Mouse (Mus musculus) ES-Bruce4 (cell line): ENCODE data around the gene Itga4. TPM values are rescaled to one million over a fixed set of nuclear protein-coding genes. Genes with fewer than 3 reads are reported as not detected.

ENCODE experiments used
- H3K27ac ChIP-seq: 2 replicates; pipeline ENCODE4 v1.5.1; 2012; ENCODE audit warnings: low read length, inconsistent platforms; ENCODE audit not compliant: insufficient read depth
- H3K27me3 ChIP-seq: 2 replicates; pipeline ENCODE4 v1.6.1; 2012; ENCODE audit warnings: mild to moderate bottlenecking, low read length, inconsistent platforms; ENCODE audit not compliant: control insufficient read depth, poor library complexity, insufficient read depth, severe bottlenecking
- H3K36me3 ChIP-seq: 2 replicates; pipeline ENCODE4 v1.6.1; 2012; ENCODE audit warnings: inconsistent platforms, mild to moderate bottlenecking, low read length, moderate library complexity; ENCODE audit not compliant: control insufficient read depth, poor library complexity, insufficient read depth, severe bottlenecking
- H3K4me1 ChIP-seq: one replicate; pipeline ENCODE4 v1.8.1; 2011; ENCODE audit warnings: low read length; ENCODE audit not compliant: control insufficient read depth, insufficient read depth
- H3K4me3 ChIP-seq: 2 replicates; pipeline ENCODE4 v1.5.1; 2011; ENCODE audit warnings: low read depth, mild to moderate bottlenecking, low read length
- H3K9ac ChIP-seq: 2 replicates; pipeline ENCODE4 v1.6.1; 2012; ENCODE audit warnings: low read depth, mild to moderate bottlenecking, inconsistent platforms; ENCODE audit not compliant: poor library complexity, severe bottlenecking
- H3K9me3 ChIP-seq: replicated peaks from 2 replicates; pipeline ENCODE4 v1.6.1; 2012; ENCODE audit warnings: mild to moderate bottlenecking, low read length, inconsistent platforms; ENCODE audit not compliant: control insufficient read depth, poor library complexity, insufficient read depth, severe bottlenecking
- CTCF ChIP-seq: IDR thresholded peaks from one replicate; pipeline ENCODE4 v1.8.1; 2011; ENCODE audit warnings: low read depth, low read length
- EP300 ChIP-seq: IDR thresholded peaks from 2 replicates; pipeline ENCODE4 v1.6.1; 2011; ENCODE audit warnings: low read depth, low read length; ENCODE audit not compliant: insufficient read depth
- POLR2A ChIP-seq: IDR thresholded peaks from one replicate; pipeline ENCODE4 v1.8.1; 2011; ENCODE audit warnings: low read length; ENCODE audit not compliant: insufficient read depth
- polyA plus RNA-seq: library from polyadenylated mRNA; stranded (reverse); fragments of >200 nt; gene quantifications from 2 replicates; pipeline ENCODE4 v1.2.4, GENCODE M21; 2011; ENCODE audit warnings: low read depth; ENCODE audit not compliant: missing spikeins, insufficient read depth, insufficient read length

The Itga4 gene
- 0.24 and 0.41 TPM in 2 replicates for polyA plus RNA-seq

GRCm38 (mm10) chr2:79255192-79256000 lies at the start of gene Itga4:
Itga4 (plus strand) TSS chr2:79255426.
- H3K9ac ChIP-seq: no peak within 1 kb of the TSS
- no peak within 1 kb of the TSS for H3K27ac ChIP-seq
- no peaks in the 10 kb centered on the region for H3K9me3 ChIP-seq
- TF ChIP-seq POLR2A (no peak), EP300 (no peak), CTCF (peak; percentile 62)
- no peaks in the 10 kb centered on the region for H3K4me1 ChIP-seq
- peak within 1 kb of the TSS; percentile 57 for H3K4me3 ChIP-seq
- H3K36me3 ChIP-seq: no peaks in the 10 kb centered on the region
- no peaks in the 10 kb centered on the region; the same call in 1 of the 2 replicates for H3K27me3 ChIP-seq

GRCm38 (mm10) chr2:79206191-79206755 lies 49.0 kb upstream of the Itga4 start:
- Histone ChIP-seq H3K4me3 (no peak overlapping the region), H3K9me3 (no peaks in the 10 kb centered on the region), H3K36me3 (no peaks in the 10 kb centered on the region), H3K27me3 (no peaks in the 10 kb centered on the region), H3K4me1 (no peaks in the 10 kb centered on the region), H3K27ac (no peak overlapping the region), H3K9ac (no peak overlapping the region)
- TF ChIP-seq CTCF (no peak), EP300 (no peak), POLR2A (no peak)

GRCm38 (mm10) chr2:79214982-79215381 lies 40.2 kb upstream of the Itga4 start:
- Histone ChIP-seq H3K9me3 (no peaks in the 10 kb centered on the region), H3K27me3 (no peaks in the 10 kb centered on the region), H3K36me3 (no peaks in the 10 kb centered on the region), H3K4me1 (no peaks in the 10 kb centered on the region), H3K9ac (no peak overlapping the region), H3K27ac (no peak overlapping the region), H3K4me3 (no peak overlapping the region)
- no peak for TF ChIP-seq CTCF
- no peak for TF ChIP-seq EP300
- TF ChIP-seq POLR2A: no peak

- Histone ChIP-seq H3K36me3 (no peaks in the 10 kb centered on the region), H3K9ac (no peak overlapping the region), H3K4me3 (no peak overlapping the region), H3K4me1 (no peaks in the 10 kb centered on the region), H3K27me3 (no peaks in the 10 kb centered on the region), H3K27ac (no peak overlapping the region), H3K9me3 (no peaks in the 10 kb centered on the region)
- TF ChIP-seq POLR2A (no peak), CTCF (no peak), EP300 (no peak)
These were observed 39.7 kb upstream of the Itga4 start for GRCm38 (mm10) chr2:79215479-79215878.

- TF ChIP-seq EP300: no peak
- TF ChIP-seq POLR2A: no peak
- TF ChIP-seq CTCF: no peak
- Histone ChIP-seq H3K9me3 (no peaks in the 10 kb centered on the region), H3K27me3 (no peaks in the 10 kb centered on the region), H3K36me3 (no peaks in the 10 kb centered on the region), H3K4me3 (no peak overlapping the region), H3K4me1 (no peaks in the 10 kb centered on the region), H3K9ac (no peak overlapping the region), H3K27ac (no peak overlapping the region)
These were observed 30.4 kb upstream of the Itga4 start for GRCm38 (mm10) chr2:79224714-79225426.

- Histone ChIP-seq H3K9me3 (no peaks in the 10 kb centered on the region), H3K4me3 (no peak overlapping the region), H3K27ac (no peak overlapping the region), H3K27me3 (no peaks in the 10 kb centered on the region), H3K36me3 (no peaks in the 10 kb centered on the region), H3K9ac (no peak overlapping the region), H3K4me1 (no peaks in the 10 kb centered on the region)
- TF ChIP-seq POLR2A (no peak), EP300 (no peak), CTCF (no peak)
These were observed 27.4 kb upstream of the Itga4 start for GRCm38 (mm10) chr2:79227805-79228241.
